Mouse (Mus musculus) cerebellum, adult 2 months (tissue): ENCODE results near the gene Rps6ka4.

Experiments used
- CTCF ChIP-seq: fragments of 200-500 bp; IDR thresholded peaks from 2 replicates; pipeline ENCODE4 v1.5.1; 2011; ENCODE audit warnings: low read depth, mild to moderate bottlenecking, control low read depth, low read length, moderate library complexity, borderline replicate concordance; ENCODE audit not compliant: insufficient read depth
- POLR2A ChIP-seq: fragments of 200-500 bp; IDR thresholded peaks from 2 replicates; pipeline ENCODE4 v1.6.1; 2011; ENCODE audit warnings: low read length, control low read depth, borderline replicate concordance; ENCODE audit not compliant: insufficient read depth

- no peak for TF ChIP-seq CTCF
- no peak for TF ChIP-seq POLR2A
Observed at GRCm38 (mm10) chr19:6842353-6842752, 1.9 kb upstream of the Rps6ka4 start.
